ENCODE assay signal across 8 mouse cellular contexts in the genomic region with DNA sequence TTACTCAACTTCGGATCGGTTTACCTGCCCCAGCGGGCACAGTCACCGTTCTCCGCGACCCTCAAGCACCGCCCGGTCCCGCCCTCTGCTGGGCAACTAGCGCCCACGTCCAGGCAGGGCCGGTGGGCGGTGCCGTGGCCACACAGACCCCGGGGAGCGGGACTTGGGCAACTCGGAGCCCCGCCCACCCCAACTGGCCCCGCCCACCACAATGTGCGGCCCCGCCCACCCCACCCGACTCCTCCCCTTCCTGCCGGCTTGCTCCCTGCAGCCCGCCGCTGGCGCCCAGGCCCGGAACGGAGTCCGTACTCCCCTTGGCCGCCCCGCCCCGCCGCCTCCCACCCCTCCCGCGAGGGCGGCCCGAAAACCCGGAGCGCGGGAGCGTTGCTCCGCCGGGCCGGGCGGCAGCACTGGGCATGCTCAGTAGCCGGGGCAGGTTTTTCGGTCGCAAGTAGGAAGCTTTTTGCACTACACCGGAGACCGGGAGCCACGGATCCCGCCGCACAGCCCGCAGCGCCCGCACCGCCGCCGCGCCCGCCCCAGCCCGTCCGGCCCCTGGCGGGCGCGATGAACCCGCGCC.
A peak's percentile ranks its signal among the peaks of the same experiment; 100 is the strongest.
DNase-seq lines count a peak whose midpoint lies in the region; ATAC-seq lines count a peak whose summit lies in the region.

No protein-coding gene starts in this region.

- peak; percentile 96 to 97 for DNase-seq in adrenal gland, adult (ENCODE audit: inconsistent age in 2 of 2, low spot score in 1 of 2)
- peak; percentile 93 for DNase-seq in embryo, embryonic 10 days (ENCODE audit: low spot score)
- DNase-seq in gastrocnemius, postnatal 10 days: peak; percentile 95
- peak; percentile 52 to 81 for DNase-seq in left cerebral cortex, adult 9 months (ENCODE audit: low spot score in 2 of 2)
- peak; percentile 90 for DNase-seq in right cerebral cortex, postnatal 10 days (ENCODE audit: low spot score in 2 of 2)
- DNase-seq in urinary bladder, postnatal 14 days (ENCODE audit: low spot score): peak; percentile 94

- ATAC-seq in inflammation-experienced regulatory T-cells, adult 6 months: peak; percentile 70
- ATAC-seq in megakaryocyte progenitor cell, adult 5-6 weeks (replicated peaks; ENCODE audit: poor library complexity): peak; percentile 79

Comparison
In these comparisons a context has a peak if more than half of its experiments do, and no peak if none do; other contexts are left out.
1. Peak in every context shown above with its lines: DNase-seq and ATAC-seq.